Mouse (Mus musculus): ENCODE data around the gene Arid2.
"Not testable (repeated sequence)": the region's sequence is repeated elsewhere in the genome, so short reads cannot be mapped to it uniquely, and the experiment has no call there.

The Arid2 gene

DNA sequence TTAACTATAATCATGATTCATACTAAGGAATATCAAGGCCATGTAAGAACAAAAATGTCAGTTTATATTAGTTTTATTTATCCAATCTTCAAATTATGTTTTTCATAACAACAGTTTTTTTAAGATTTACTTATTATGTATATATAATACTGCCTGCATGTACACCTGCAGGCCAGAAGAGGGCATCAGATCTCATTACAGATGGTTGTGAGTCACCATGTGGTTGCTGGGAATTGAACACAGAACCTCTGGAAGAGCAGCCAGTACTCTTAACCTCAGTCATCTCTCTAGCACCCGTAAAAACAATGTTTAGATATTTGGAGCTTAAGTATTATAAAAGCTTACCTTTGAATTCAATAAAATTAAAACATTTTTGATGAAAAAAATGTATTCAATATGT, 146.9 kb downstream of the Arid2 start:
- DNase-seq, result no peak

DNA sequence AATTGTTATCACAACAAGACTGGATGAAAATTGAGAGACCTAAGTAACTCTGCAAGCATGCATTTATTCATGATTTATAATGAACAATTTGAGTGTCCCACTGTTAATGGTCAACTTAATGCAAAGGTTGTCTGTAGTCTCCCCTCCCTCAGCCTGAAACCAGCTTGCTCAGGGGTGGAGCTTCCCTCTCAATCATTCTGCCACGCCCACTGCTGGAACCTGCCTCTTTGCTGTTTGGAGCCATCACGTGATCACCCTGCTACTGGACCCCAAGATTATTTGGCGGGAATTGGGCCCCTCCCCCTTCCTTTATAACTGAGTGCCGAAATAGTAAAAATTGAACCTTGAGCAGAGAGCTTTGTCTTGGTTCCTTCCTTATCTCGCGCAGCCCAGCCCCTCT, 154.2 kb downstream of the Arid2 start:
- not testable (repeated sequence) for DNase-seq

DNA sequence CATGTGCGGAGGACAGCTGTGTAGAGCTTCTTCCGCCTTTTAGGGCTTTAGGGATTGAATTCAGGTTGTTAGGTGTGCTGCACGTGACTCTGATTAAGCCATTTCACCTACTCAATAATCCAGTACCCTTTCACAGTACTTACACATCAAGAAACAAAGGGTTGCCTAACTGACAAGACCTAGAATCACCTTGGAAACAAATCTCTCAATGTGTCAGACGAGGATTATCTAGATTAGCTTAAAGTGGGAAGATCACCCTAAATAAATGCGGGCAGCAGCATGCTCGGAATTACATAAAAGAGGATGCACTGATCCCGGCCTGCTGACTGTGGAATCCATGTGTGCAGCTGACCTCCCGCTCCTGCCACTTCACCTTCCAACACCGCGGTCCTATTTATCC, 159.5 kb downstream of the Arid2 start:
- DNase-seq, result no peak

DNA sequence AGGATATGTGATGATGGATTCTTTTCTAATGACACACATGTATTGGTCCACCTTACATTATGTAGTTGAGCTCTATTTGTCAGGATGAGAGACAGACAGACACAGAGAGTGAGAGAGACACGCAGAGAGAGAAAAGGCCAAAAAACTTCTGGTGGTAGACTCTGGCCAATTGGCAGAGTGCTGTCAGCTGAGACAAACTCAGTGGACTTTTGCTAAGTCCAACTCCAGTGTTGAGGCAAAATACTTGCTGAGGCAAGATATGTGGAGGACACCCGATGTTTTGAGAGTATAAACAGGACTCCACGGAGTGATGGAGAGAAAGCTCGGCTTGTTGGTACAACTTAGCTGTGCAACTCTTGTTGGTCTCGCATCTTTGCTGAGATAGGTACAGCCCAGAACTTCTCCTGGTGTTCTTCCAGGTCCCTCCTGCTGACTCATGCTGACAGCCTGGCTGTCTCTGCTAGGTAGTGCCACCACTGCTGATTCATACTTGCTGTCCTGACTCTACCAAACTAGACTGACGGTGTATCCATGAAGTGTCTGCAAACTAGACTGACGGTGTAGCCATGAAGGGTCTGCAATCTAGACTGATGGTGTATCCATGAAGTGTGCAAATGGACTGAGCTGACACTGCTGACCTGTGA, 161.5 kb downstream of the Arid2 start:
- DNase-seq, result no peak

DNA sequence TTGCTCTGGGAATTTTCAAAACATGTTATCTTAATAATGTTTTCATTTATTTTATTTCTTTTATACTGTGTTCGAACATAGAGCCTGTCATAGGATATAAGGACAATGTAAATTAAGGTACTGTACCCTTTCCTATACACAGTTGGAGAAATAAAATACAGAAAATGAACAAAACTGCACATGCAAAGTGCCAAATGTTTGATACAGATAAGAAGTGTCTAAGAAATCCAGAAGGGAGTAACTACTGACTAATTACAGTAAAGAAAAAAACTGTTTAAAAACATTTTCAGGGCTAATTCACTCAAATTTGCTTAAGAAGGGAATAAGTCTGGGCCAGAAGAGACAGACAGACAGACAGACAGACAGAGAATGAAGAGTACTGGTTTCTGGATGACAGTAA, 166.0 kb downstream of the Arid2 start:
- no peak for DNase-seq
